Mouse (Mus musculus) thymus, postnatal 10 days (tissue): ENCODE measurements at regions not wholly inside any gene's neighbourhood (a gene's known extent, or its start where the extent isn't known, plus 50 kb on each side); places are given as distances from the start of the nearest gene placed in this dataset.

Experiments used
- DNase-seq, 2 experiments: peaks; one replicate each; pipeline ENCODE4 v3.0.0; 2021; ENCODE audit warnings: low spot score in 2 of 2

DNA sequence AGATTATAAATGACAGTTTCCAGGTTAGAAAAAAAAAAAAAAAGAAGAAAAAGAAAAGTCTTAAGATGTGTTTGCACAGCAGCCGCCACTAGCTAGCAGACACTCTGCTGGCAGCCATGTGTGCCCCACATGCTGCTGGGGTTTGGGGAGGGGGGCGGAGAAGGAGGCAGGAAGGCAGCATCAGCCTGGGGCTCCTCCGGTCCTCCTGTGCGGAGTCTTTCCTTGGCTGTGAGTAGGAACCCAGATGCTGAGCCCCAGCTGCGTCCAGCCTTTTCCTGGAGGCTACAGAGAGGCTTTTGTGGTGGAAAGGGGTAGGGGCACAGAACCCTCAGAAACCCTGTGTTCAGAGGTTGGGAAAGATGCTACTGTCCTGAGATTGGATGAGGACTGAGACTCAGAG is 169.0 kb downstream of the Gadd45g start:
- no peak for DNase-seq

DNA sequence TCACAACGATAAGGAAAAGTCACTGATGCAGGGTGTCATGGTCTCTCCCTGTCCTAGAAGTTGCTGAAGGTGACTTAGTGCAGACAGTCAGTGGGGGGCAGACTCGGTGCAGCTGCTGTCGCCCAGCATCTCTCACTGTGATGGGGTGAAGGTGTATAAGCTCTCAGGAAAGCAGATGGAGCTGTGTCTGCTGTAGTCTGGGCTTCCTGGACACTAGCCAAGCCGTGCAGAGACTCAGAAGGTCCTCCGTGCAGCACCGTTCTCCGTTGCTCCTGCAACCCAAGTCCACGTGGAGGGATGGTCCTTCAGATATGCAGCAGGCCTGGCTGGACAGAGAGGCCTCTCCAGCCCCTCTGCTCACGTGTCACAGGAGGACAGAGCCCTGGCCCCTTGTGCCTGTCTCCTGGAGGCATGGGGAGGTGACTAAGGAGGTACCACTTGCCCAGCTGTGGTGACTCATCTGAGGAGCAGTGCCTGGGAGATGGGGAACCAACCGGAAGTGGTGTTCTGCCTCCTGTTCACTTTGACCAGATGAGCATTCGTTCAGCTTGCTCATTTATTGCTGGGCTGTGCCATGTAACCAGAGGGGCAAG is 171.2 kb downstream of the Gadd45g start:
- no peak for DNase-seq

DNA sequence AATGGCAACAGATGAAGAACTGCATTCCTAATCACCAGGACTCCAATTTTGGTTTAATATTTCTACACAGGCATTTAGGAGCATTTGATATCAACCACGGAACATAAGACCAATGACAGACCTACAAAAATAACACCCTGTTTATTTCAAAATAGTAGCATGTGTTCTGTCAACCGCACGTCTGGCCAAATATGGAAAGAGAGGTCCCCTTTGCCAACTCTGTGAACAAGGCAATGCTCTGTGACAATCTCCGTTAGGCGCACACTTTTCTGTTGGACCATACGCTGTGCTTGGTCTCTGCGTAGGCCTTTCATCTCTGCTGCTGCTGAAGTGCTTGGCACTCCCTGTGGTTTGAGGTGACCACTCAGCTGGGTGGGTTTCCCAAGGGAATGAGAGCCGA is 173.2 kb downstream of the Gadd45g start:
- DNase-seq = no peak

DNA sequence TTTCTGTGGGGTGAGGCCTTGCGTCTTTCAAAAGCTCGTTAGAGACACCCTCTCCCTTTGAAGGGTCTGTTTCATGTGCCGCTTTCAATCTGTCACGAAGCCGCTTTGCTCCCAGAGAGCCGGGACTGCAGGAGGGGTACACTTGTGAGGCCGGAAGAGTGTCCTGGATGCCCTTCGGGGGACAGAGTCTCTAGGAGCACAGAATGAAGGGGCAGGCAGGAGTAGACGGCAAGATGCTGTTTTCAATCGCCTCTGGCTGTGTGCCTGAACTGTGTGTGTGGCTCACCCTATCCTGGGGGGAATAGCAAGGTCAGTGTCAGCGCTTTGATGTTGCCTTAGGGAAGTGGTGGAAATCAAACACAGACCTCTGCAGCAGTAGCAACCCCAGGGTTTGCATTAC is 174.7 kb downstream of the Gadd45g start:
- no peak for DNase-seq

DNA sequence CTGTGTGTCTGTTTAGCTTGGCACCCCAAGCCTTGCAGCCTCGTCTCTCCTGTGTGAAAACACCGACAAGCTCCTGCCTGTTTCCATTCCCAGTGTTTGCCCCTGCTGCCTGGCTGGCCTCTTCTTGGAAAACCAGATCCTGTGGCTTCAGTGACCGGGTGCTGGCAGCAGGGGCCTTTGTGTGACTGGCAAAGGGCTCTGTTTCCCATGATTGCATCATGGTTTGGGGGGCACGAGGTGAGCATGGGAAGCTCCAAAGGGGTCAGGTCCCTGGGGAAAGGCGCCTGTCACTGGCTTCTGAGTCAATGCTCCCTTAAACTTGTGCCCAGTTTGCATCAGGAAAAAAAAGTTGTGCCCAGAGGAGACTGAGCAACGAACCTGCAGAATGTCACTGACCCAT is 175.3 kb downstream of the Gadd45g start:
- no peak for DNase-seq

DNA sequence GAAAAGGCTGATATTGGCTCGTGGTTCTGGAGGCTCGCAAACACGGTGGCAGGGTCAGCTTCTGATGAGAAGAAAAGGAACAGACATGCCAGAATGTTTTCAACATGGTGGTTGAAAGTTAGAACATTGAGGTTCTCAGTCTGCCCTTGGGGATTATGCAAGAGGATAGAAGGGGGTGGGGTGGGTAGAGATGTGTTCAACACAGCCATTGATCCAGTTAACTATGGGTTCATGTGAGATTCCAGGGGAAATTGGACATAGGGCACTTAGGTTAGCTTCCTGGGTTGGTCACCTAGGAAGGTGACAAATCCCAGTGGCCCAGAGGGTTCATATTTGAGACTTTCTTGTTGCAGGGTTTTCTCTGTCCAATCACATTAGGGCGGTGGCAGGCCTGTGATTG is 176.1 kb downstream of the Gadd45g start:
- no peak for DNase-seq

DNA sequence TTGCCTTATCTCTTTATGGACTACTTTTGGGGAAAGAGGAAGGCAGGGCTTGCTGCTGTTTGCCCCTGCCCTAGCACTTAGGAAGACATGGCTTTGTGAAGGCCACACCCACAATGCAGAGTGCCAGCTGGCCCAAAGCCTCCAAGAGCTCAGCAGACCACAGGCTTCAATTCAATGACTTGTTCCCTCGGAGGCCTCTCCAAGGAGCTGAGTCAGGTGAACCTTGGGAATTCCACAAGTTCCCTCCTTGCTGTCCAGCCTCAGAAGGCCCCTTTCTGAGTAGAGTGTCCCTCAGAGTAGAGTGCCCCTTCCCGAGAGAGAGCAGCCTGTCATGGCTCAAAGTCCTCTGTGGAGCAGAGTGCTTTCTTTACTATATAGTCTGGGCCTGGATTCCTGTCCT is 177.9 kb downstream of the Gadd45g start:
- no peak for DNase-seq

DNA sequence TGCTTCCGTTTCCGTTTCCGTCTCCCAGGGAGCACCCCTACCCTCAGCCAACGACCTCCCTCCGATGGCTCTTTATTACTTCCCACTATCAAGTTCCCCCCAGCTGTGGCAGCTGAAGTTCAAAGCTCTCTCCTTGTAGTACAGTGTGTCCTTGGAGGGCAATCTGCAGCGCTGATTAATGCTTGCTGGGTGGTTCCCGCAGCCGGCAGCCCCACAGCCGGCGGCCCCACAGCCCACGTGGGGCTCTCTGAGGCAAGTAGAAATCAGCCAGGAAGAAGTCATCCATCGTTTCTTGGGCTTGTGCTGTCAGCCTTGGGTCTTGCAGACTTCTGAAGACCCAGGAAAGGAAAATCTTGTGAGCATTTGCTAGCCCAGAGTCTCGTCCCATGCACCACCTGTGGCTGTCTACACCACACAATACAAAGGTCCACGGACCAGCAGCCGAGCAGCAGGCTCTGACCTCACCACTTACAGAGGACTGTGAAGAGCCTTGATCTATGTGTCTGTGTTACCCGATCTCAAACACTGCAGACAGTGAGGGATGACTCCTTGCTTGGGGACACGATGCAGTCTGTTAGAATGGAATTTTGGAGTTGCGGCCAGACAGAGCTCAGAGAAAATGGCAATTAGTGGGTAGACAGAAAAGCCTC is 178.5 kb downstream of the Gadd45g start:
- peak in 1 of 2 experiments; percentile 29 for DNase-seq

DNA sequence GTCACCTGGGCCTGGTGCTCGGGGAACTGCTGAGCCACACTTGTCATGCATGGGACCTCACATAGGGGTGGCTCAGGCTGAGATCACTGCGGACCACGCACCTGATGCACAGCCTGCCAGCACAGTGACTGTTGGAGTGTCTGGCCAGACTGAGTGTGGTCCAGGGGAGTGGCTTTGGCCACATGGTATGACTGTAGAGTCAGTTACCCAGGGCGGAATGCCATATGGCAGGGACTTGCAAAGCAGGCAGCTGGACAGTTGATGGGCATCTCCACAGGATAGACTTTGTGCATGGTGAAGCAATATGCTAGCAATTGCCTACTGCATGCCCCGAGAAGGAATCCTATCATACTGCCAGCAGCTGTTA is 179.0 kb downstream of the Gadd45g start:
- DNase-seq = no peak

DNA sequence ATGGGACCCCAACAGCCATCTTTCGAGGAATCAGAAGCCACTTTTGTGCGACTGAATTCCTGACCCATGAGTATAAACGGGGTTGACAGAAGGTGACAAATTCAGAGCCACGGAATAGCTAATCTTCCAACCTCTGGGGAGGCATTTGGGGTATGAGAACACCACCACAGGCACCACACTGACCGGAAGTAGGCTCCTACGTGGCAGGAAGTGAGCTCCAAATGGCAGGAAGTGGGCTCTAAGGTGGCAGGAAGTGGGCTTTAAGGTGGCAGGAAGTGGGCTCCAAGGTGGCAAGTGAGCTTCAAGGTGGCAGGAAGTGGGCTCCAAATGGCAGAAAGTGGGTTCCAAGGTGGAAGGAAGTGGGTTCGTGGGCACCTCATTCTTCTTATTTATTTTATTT is 179.8 kb downstream of the Gadd45g start:
- DNase-seq = peak; percentile 67 to 68

DNA sequence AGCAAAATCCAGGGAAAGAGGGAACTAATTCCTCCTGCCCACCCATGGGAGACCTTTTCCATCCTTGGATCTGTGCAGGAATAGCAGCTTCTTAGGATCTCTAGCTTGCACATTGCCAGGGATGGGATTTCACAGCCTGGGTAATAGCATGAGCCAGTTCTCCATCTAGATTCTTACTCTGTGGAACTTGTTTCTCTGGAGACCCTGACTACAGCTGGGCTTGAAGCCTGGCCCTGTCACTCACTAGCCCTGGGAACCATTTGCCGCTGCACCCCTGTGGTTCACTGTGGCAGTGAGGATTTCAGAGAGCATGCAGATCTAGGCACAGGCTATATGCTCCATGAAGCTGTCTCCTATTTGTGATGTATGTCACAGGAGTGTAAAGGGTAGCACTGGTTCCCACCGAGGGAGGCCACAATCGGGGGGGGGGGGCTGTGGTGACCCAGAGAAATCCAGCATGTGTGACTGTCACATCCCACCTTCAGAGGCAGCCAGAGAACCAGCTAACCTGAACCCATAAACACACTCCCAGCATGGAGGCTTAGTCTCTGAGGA is 183.5 kb downstream of the Gadd45g start:
- DNase-seq = no peak

DNA sequence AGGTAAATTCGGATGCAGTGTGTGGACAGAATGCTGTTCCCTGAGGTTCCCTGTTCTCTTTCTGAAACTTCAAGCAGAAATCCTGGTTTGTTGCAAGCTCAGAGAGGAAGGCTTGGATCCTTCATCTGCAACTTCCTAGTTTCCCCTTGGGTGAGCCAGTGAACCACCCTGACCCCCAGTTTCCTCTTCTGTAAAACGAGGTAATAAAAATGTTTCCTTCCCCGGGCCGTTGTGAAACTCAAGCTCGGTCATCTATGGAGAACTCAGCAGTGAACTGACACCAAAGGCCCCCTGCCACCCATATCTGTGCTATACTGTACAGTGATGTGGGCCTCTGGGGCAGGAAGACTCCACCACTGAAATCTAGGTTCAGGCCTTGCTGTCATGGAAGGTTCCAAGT is 185.0 kb downstream of the Gadd45g start:
- no peak for DNase-seq

DNA sequence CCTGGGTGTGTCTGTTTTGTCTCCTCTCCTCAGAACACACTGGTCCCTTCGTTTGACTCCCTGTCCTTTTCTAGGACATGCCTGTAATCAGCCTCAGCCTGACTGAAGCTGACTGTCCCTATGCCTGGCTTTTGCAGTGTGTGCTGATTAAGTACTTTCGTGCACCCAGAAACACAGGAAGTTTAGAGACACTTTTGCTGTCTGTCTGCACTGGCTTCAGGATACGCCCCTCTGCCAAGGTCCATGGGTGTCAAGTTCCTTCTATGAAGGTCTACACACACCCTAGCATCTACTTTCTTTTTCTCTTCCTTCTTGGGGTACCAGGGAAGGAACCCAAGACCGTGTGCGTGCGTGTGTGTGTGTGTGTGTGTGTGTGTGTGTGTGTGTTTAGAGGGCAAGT is 189.3 kb downstream of the Gadd45g start:
- DNase-seq = no peak

DNA sequence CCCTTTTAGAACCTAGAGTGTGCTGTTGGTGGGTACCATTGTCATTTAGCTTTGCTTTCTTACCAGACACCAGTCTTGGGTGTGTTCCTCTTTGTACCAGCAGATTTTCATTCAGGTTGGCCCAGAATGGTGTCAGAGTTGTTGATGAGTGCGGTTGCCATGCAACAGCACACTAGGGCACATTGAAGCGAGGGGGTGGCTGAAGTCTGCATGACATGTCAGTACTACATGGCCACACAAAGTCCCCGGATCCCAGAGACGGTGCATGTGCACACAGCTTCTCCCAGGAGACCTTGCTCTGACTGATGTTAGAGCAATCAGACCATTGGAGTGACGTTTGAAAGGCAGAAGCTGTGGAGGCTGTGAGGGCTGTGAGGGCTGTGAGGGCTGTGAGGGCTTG is 189.9 kb downstream of the Gadd45g start:
- DNase-seq = no peak

DNA sequence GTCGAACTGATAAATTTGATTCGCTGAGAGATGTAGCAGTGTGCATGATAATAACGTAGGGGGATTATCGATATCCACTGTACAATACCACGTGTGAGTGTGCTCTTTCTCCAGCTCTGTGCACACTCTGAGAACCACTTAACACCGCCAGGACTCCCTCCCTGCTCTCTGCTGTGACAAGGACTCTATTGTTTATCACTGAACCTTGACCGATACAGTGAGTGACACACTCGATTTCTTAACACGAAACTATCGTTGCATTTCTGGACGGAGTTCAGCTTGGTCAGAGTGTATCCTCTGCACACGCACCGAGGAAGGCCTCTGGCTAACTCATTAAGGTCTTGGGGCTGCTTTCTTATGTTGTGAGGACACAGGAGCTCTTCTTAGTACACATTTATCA is 190.7 kb downstream of the Gadd45g start:
- no peak for DNase-seq

DNA sequence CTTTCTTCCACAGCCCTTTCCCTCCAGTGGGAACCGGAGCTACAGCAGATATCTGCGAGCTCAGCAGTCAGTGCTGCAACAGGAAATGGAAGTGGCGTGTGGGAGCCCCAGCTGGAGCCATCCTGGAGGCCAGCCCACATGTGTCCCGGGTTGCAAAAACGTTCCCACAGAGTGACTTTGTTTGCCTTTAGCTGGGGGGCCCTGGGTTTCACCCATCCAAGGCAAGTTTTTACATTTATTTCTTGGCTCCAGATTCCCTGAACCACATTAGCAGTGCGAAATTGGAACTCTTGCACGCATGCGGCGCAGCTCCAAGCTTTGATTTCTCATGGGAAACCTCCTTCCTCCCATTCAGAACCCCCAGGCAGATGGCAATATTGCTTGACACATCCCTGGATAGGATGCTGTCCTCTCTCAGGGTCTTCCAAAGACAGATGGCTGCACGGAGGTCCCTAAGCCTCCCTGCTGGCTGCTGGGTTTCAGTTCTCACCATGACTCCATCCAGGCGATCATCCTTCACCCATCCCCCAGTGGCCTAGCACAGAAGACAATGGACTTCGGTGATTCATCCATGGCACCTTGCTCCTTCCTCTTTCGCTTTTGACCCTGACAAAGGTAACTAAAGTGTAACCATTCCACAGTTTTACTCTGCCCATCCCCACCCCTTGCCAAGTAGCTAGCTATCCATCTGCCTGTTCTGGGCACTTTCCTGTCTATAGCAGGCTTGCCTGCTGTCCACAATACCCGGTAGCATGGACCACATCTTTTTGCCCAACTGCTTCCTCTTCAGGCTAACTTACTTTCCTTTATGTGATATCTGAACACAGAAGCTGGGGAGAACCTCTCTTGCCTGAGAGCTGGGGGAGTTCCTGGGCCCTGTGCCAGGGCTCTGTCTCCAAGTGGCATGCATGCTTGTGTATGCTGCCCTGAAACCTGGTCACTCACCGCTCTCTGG is 195.3 kb downstream of the Gadd45g start:
- DNase-seq = no peak

DNA sequence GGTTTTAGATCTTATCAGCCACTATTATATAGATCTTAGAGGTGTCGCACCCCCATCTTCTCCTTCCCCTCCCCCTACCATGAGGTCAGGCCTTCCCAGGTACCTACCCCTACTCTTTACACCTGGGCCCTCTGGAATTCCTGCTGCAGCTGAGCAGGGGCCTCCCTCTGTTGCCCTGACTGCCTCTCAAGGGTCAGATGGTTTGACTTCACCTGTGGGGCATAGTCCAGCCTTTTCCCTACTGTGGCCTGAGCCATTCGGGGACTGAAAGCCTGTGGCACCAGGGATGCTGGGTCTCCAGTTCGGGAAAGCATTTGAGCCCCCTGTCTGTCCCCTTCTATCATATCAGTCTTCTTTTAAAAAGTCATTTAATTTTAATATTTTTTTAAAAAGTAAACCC is 196.4 kb downstream of the Gadd45g start:
- no peak for DNase-seq

DNA sequence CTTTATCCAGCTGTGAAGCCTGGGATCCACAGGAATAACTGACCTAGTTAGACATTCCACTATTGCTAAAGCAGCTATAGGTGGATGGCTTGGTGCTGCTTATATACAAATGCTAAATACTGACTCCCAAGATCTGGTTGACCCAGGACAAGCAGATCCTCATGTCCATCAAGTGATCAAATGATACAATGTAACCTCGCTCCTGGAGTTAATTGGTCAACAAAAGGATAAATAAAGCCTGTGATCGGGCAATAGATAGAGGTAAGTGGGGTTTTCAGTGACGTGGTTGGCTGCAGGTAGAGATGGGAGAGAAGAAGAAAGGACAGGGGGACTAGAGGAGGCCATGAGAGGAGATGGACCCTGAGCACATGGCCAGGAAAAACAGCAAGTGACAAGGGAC is 197.4 kb downstream of the Gadd45g start:
- DNase-seq = no peak

DNA sequence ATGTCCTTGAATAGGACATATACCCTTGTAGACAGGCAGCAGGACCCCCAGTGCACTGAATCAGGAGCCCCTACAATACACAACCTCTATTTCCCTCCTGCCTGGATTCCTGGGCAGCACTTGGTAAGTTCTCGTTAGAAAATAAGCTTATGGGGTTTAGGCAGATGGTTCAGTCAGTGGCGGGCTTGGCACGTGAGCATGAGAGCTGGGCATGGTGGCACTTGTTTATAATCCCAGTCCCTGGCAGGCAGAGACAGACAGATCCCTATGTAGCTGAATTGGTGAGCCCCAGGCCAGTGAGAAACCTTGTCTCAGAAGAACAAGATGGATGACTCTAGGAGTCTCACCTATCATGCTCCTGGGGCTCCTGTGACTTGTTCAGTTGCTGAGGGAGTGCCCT is 198.9 kb downstream of the Gadd45g start:
- no peak for DNase-seq

DNA sequence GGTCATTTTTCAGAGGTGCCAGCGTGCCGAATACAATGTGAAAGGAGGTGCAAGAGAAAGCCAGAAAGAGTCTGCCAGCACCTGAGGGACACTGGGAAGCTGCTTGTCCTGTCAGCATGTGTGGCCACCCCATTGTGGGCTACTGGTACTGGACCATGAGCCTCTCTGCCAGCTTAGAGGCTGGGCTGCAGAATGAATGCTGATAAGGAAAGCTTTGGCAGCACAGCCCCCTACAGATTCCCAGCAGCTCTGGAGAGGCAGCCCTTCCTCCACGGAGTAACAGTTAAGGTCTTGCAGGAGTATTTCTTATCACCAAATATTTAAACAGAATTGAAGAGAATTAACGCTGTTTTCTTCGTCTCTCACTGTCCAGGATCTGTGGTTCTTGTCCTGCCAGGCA is 199.5 kb downstream of the Gadd45g start:
- no peak for DNase-seq

DNA sequence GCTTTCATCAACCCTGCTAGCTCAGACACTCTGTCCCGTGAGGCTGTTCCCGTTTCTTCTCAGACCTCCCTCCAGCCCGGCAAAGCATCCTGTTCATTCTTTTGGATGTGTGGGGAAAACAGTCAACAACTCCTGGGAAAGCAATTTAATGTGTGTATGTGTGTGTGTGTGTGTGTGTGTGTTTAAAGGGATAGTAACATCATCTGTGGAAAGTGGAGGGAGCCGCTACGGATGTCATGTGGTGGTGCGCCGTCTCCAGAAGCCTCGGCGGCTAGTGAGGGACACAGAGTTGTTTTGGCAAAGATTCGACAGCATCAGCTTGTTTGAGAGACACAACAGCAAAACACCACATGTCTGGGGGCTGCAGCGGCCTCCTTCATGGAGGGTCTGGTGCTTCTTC is 200.2 kb downstream of the Gadd45g start:
- no peak for DNase-seq

DNA sequence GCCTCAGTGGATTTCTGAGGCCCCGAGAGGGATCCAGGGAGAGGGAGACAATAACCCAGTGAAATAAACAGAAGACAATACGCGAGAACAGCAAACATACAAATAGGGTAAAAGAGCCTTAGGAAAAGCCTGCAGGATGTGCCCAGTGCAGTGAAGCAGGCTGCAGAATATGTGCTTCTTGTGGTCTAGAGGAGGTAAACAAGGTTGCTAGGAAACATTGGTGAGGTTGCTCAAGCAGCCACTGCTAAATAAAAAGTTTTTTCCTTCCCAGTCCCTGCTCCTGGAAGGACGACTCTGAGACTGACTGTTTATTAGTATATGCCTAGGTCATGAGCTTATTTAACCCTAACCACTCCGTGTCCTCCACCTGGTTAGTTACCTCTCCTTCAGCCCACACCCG is 201.5 kb downstream of the Gadd45g start:
- DNase-seq = no peak

DNA sequence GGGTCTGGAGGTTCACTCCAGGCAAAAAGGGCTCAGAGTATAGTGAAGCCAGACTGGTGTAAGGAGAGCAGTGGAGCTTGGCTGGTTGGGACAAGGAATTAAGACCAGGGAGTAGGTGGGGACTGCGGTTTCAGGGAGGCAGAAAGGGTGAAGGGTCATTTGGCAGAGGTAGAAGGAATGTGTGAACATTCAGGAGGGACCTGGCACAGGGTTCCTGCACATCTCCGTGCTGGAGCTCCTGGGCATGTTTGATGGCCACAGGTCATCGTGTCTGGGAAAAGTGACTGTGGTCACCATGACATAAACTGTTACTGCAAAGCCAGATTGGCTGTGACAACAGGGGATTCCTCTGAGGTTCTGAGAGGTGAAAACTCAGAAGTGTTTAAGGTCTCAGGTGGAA is 202.3 kb downstream of the Gadd45g start:
- DNase-seq = no peak
